Mouse (Mus musculus) yolk sac, embryonic 10.5 days (tissue): Measurements from ENCODE around the gene Fam81b.

Experiments
- DNase-seq: peaks from one replicate; pipeline ENCODE4 v3.0.0-alpha.2; 2017; ENCODE audit warnings: low spot score

The Fam81b gene

GRCm38 (mm10) chr13:76194937-76195336 lies 109.9 kb downstream of the Fam81b start:
- no peak for DNase-seq

- no peak for DNase-seq
Observed at GRCm38 (mm10) chr13:76190273-76190672, 114.6 kb downstream of the Fam81b start.

DNA sequence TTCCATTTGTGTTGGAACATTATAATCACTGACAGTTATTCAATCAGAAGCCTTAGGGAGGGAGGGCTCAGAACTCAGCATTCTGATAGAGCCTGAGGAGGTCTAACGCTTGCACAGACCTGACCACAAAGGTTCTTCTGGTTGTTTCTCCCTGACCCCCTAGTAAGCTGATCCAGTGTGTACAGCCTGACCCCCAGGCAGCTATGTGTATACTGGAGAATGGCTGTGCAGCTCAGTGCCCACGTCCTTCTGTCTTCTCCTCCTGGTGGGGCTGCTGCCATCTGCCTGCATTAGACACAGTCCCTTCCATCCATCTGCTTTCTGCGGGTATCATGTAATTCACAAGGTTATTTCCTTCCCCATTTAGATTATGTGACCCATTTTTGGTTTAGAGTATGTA lies 115.7 kb downstream of the Fam81b start:
- no peak for DNase-seq

DNA sequence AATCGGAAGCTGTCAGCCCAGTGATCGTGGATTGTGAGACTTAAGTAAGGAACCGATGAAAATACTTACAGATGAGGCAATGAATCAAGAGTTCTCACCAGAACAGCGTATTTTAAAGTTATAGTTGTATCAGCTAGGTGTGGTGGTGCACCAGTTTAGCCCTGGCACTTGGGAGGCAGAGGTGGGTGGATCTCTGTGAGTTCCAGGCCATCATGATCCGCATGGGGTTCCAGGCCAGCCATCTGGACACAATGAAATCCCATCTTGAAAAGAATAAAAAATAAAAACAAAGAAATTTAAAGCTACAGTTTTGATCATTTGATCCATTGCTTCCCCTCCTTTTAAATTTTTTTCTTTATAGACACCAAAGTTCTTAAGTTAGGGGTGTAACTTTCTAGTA lies 117.2 kb downstream of the Fam81b start:
- no peak for DNase-seq

DNA sequence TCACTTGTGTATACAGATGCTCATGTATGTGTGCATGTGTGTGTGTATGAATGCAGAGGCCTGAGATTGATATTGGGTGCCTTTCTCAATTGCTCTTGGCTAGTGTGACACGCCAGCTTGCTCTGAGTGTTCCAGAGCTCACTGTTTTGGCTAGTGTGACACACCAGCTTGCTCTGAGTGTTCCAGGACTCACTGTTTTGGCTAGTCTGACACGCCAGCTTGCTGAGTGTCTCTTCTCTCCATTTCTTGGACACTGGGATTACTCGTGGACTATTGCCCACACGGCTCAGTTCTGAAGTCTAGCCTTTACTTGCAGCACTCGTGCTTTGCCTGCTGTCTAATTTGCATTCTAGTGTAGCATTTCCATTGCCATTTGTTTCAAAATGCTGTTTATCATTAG lies 126.2 kb downstream of the Fam81b start:
- DNase-seq: no peak

- no peak for DNase-seq
Observed at GRCm38 (mm10) chr13:76174297-76174696, 130.6 kb downstream of the Fam81b start.

GRCm38 (mm10) chr13:76160587-76160986 lies 144.3 kb downstream of the Fam81b start:
- DNase-seq: no peak

DNA sequence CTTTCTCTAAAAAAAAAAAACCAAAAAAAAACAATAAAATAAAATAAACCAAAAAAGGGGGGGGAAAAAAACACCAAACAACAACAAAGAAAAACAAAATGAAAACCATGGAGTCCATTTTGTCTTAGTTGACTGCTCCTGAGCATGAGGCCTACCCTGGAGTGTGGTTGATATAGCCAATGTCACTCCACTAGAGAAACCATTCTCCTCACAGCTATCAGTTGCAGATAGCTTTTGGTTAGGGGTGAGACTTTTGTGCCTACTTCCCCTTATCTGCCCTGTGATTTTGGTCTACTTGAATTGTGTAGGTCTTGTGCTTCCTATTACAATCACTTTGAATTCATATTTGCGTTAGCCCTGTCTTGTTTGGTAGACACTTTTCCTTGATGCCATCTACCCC lies 147.4 kb downstream of the Fam81b start:
- no peak for DNase-seq

GRCm38 (mm10) chr13:76157099-76157498 lies 147.8 kb downstream of the Fam81b start:
- no peak for DNase-seq
